11 mouse cellular contexts compared by ENCODE assay signal in the genomic region with DNA sequence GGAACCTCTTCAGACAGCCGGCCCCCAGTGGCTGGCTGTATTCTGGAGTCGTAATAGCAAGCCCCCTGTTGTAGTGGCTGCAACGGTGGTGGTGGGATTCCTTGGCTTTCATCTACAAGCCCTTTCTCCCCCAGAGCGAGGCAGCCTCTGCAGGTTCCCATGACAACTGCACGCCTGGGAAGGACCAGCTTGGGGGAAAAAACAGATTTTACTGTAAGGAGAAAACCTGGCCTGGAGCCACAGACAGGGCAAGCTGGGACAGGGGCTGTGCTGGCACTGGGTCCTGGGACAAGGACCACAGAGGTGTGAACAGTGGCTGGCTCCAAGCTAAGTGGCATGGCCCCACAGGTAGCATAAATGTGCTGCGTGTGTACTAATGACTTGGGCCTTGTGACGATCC. TPM values are rescaled to one million over a fixed set of nuclear protein-coding genes. Genes with fewer than 3 reads are reported as not detected.
DNase-seq lines count a peak whose midpoint lies in the region; ATAC-seq and TF ChIP-seq lines count a peak whose summit lies in the region.
"Had no signal": no experiment of that assay in that cellular context is flagged by ENCODE, and none has a peak within 500 bp of the region (broad histone marks: within the 10 kb centered on the region; RNA-seq: fewer than 3 reads in every experiment).

No protein-coding gene starts in this region.

- 38% methylated on average over 7 of the region's 7 CpGs for WGBS in lung, embryonic 16.5 days
- WGBS in hindbrain, embryonic 10.5 days, result 24% methylated on average over 7 of the region's 7 CpGs
- 24% methylated on average over 7 of the region's 7 CpGs for WGBS in midbrain, embryonic 11.5 days
- WGBS in stomach, postnatal 0 days, result 39% methylated on average over 7 of the region's 7 CpGs

- no peaks in the 10 kb centered on the region for H3K9me3 ChIP-seq in lung, embryonic 16.5 days (ENCODE audit: control insufficient read depth, low read length)
- peaks cover 11% of the 10 kb centered on the region for H3K9me3 ChIP-seq in hindbrain, embryonic 10.5 days
- peaks cover 4% of the 10 kb centered on the region; the same call in 1 of the 2 replicates for H3K9me3 ChIP-seq in midbrain, embryonic 11.5 days (ENCODE audit: control insufficient read depth, low read length)
- H3K9me3 ChIP-seq in stomach, postnatal 0 days (ENCODE audit: control insufficient read depth, low read length), result no peaks in the 10 kb centered on the region

- TF ChIP-seq EP300 in stomach, postnatal 0 days (optimal IDR thresholded peaks at IDR 0.05), result no peak

- no peak overlapping the region for H3K27ac ChIP-seq in lung, embryonic 16.5 days (ENCODE audit: low read length)
- peak overlapping the region; percentile 64 for H3K27ac ChIP-seq in hindbrain, embryonic 10.5 days
- 0 out of 2 replicates have a peak overlapping the region, but pooled peaks have one; percentile 30 for H3K27ac ChIP-seq in midbrain, embryonic 11.5 days (ENCODE audit: low read depth, low read length)
- peak overlapping the region; percentile 56; the same call in 1 of the 2 replicates for H3K27ac ChIP-seq in stomach, postnatal 0 days (replicated peaks)
- H3K27ac ChIP-seq: gastrocnemius, adult 2 months had no signal

- no peak overlapping the region for H3K4me2 ChIP-seq in lung, embryonic 16.5 days (ENCODE audit: low read depth, low read length)
- no peak overlapping the region for H3K4me2 ChIP-seq in midbrain, embryonic 11.5 days
- H3K4me2 ChIP-seq in stomach, postnatal 0 days (replicated peaks; ENCODE audit: low read depth), result no peak overlapping the region

- TF ChIP-seq CTCF in stomach, postnatal 0 days (IDR thresholded peaks at IDR 0.05; ENCODE audit: low read depth), result no peak

- no peak overlapping the region for H3K4me3 ChIP-seq in lung, embryonic 16.5 days (ENCODE audit: low read length)
- peak overlapping the region; percentile 26; the same call in 1 of the 2 replicates for H3K4me3 ChIP-seq in hindbrain, embryonic 10.5 days
- H3K4me3 ChIP-seq in midbrain, embryonic 11.5 days (ENCODE audit: low read depth, low read length), result no peak overlapping the region
- no peak overlapping the region for H3K4me3 ChIP-seq in stomach, postnatal 0 days (ENCODE audit: low read depth, low read length)
- H3K4me3 ChIP-seq: gastrocnemius, adult 2 months; megakaryocyte, embryonic 14.5 days had no signal

- H3K4me1 ChIP-seq in lung, embryonic 16.5 days (replicated peaks; ENCODE audit: control insufficient read depth, insufficient read depth, low read length), result peaks cover 26% of the 10 kb centered on the region
- H3K4me1 ChIP-seq in hindbrain, embryonic 10.5 days (replicated peaks), result peaks cover 39% of the 10 kb centered on the region
- H3K4me1 ChIP-seq in midbrain, embryonic 11.5 days (ENCODE audit: control insufficient read depth, insufficient read depth, low read length), result peaks cover 8% of the 10 kb centered on the region
- H3K4me1 ChIP-seq in stomach, postnatal 0 days (replicated peaks; ENCODE audit: control insufficient read depth, insufficient read depth), result peaks cover 19% of the 10 kb centered on the region

- DNase-seq in lung, adult 18-20 months, result no peak
- no peak for DNase-seq in hindbrain, embryonic 10.5 days (ENCODE audit: low spot score)
- no peak for DNase-seq in midbrain, embryonic 11.5 days (ENCODE audit: low spot score, missing footprints)
- DNase-seq in stomach, postnatal 0 days (ENCODE audit: low spot score), result no peak
- DNase-seq in heart, adult 8-10 months (ENCODE audit: low spot score), result no peak
- no peak for DNase-seq in adrenal gland, postnatal 25 days
- DNase-seq: gastrocnemius, adult 2 months; thymus, postnatal 14 days had no signal

- peak overlapping the region; percentile 11; the same call in 1 of the 2 replicates for H3K9ac ChIP-seq in lung, embryonic 16.5 days (ENCODE audit: low read length)
- H3K9ac ChIP-seq in midbrain, embryonic 11.5 days (ENCODE audit: low read length), result no peak overlapping the region
- H3K9ac ChIP-seq in stomach, postnatal 0 days (ENCODE audit: low read length), result no peak overlapping the region

- no peaks in the 10 kb centered on the region for H3K27me3 ChIP-seq in lung, embryonic 16.5 days (ENCODE audit: control insufficient read depth, insufficient read depth, low read depth, low read length)
- H3K27me3 ChIP-seq in hindbrain, embryonic 10.5 days (ENCODE audit: insufficient read depth, poor library complexity, severe bottlenecking), result peaks cover 10% of the 10 kb centered on the region; the same call in 1 of the 2 replicates
- no peaks in the 10 kb centered on the region for H3K27me3 ChIP-seq in midbrain, embryonic 11.5 days (ENCODE audit: control insufficient read depth, insufficient read depth, low read length)
- H3K27me3 ChIP-seq in stomach, postnatal 0 days (ENCODE audit: control insufficient read depth, insufficient read depth, low read length), result no peaks in the 10 kb centered on the region
- H3K27me3 ChIP-seq: megakaryocyte, embryonic 14.5 days had no signal

- ATAC-seq in lung, embryonic 16.5 days (ENCODE audit: low read depth), result no peak
- ATAC-seq in midbrain, embryonic 11.5 days (ENCODE audit: low FRiP score), result peak; percentile 74
- no peak for ATAC-seq in stomach, postnatal 0 days (ENCODE audit: low FRiP score, low TSS enrichment)
- ATAC-seq in megakaryocyte-erythroid progenitor cell, adult 5-6 weeks (replicated peaks; ENCODE audit: low FRiP score, low TSS enrichment, poor library complexity, severe bottlenecking), result no peak

- no peaks in the 10 kb centered on the region for H3K36me3 ChIP-seq in lung, embryonic 16.5 days (ENCODE audit: control insufficient read depth, insufficient read depth, low read length)
- H3K36me3 ChIP-seq in hindbrain, embryonic 10.5 days, result no peaks in the 10 kb centered on the region
- H3K36me3 ChIP-seq in midbrain, embryonic 11.5 days (ENCODE audit: control insufficient read depth, insufficient read depth, low read length), result no peaks in the 10 kb centered on the region
- no peaks in the 10 kb centered on the region for H3K36me3 ChIP-seq in stomach, postnatal 0 days (ENCODE audit: control insufficient read depth, insufficient read depth, low read length)

RNA-seq across cellular contexts. Expression of gene Acvr1b, which starts 13.3 kb away (rescaled TPM):
- polyA plus RNA-seq in lung, embryonic 16.5 days (2015; fragmentation: Nextera tagmentation; extraction: Ambion mirVana), result 6.8 and 7.9 TPM in 2 replicates
- 6.3 and 10.9 TPM in 2 replicates for polyA plus RNA-seq in hindbrain, embryonic 10.5 days (2016; fragmentation: Nextera tagmentation; extraction: Ambion mirVana)
- polyA plus RNA-seq in midbrain, embryonic 11.5 days (2014; fragmentation: Nextera tagmentation; extraction: Ambion mirVana), result 14.7 and 15.2 TPM in 2 replicates
- polyA plus RNA-seq in stomach, postnatal 0 days (2015; fragmentation: Nextera tagmentation; extraction: Ambion mirVana), result 6.9 and 8.1 TPM in 2 replicates
- 10 to 100 TPM; 12.1 to 14.7 (median 13.9) TPM for total RNA-seq in heart, adult 8-10 months (2022)
- total RNA-seq in adrenal gland, postnatal 25 days (2021), result 9.0 and 11.2 TPM in 2 replicates
- total RNA-seq in megakaryocyte-erythroid progenitor cell, adult 5-6 weeks (2014; fragmentation: Nextera tagmentation), result 1.4 and 2.8 TPM in 2 replicates
- total RNA-seq in megakaryocyte-erythroid progenitor cell, adult 5-6 weeks (2017), result 1.0 and 2.7 TPM in 2 replicates

RNA-seq across cellular contexts. Expression of gene Acvrl1, which starts 32.3 kb away (rescaled TPM):
- 91.3 and 93.3 TPM in 2 replicates for polyA plus RNA-seq in lung, embryonic 16.5 days (2015; fragmentation: Nextera tagmentation; extraction: Ambion mirVana)
- polyA plus RNA-seq in hindbrain, embryonic 10.5 days (2016; fragmentation: Nextera tagmentation; extraction: Ambion mirVana), result 8.7 and 10.8 TPM in 2 replicates
- polyA plus RNA-seq in midbrain, embryonic 11.5 days (2014; fragmentation: Nextera tagmentation; extraction: Ambion mirVana), result 4.2 and 5.0 TPM in 2 replicates
- polyA plus RNA-seq in stomach, postnatal 0 days (2015; fragmentation: Nextera tagmentation; extraction: Ambion mirVana), result 13.5 and 15.2 TPM in 2 replicates
- 10 to 100 TPM; 19.8 to 30.3 (median 23.0) TPM for total RNA-seq in heart, adult 8-10 months (2022)
- total RNA-seq in adrenal gland, postnatal 25 days (2021), result 11.1 and 15.5 TPM in 2 replicates
- not detected in 2 replicates for total RNA-seq in megakaryocyte-erythroid progenitor cell, adult 5-6 weeks (2014; fragmentation: Nextera tagmentation)
- 3.3 TPM in 1 of 2 replicates, not detected in the other for total RNA-seq in megakaryocyte-erythroid progenitor cell, adult 5-6 weeks (2017)

RNA-seq across cellular contexts. Expression of gene Ankrd33, which starts 45.0 kb away (rescaled TPM):
- not detected in 2 replicates for polyA plus RNA-seq in lung, embryonic 16.5 days (2015; fragmentation: Nextera tagmentation; extraction: Ambion mirVana)
- polyA plus RNA-seq in hindbrain, embryonic 10.5 days (2016; fragmentation: Nextera tagmentation; extraction: Ambion mirVana), result not detected in 2 replicates
- not detected in 2 replicates for polyA plus RNA-seq in midbrain, embryonic 11.5 days (2014; fragmentation: Nextera tagmentation; extraction: Ambion mirVana)
- polyA plus RNA-seq in stomach, postnatal 0 days (2015; fragmentation: Nextera tagmentation; extraction: Ambion mirVana), result not detected in 2 replicates
- total RNA-seq in heart, adult 8-10 months (2022), result not detected
- 0.62 and 0.64 TPM in 2 replicates for total RNA-seq in adrenal gland, postnatal 25 days (2021)
- total RNA-seq in megakaryocyte-erythroid progenitor cell, adult 5-6 weeks (2014; fragmentation: Nextera tagmentation), result not detected in 2 replicates
- not detected in 2 replicates for total RNA-seq in megakaryocyte-erythroid progenitor cell, adult 5-6 weeks (2017)
- total RNA-seq: gastrocnemius, adult 2 months had no signal
